Mouse (Mus musculus) heart, postnatal 4 days (tissue): ENCODE data around the gene Ntn3. TPM values are rescaled to one million over a fixed set of nuclear protein-coding genes. Genes with fewer than 3 reads are reported as not detected.

Source experiments
- microRNA-seq, 2 experiments: library from miRNA; unstranded; fragments of <30 nt; microRNA quantifications; one replicate each; pipeline ENCODE4 v1.2.0; 2021 to 2022
- total RNA-seq, 2 experiments: library from RNA; stranded (reverse); gene quantifications; 2 replicates each; pipeline ENCODE4 v1.2.3; 2021

Gene Ntn3
- total RNA-seq, 2 experiments from 2014 or later: 2.3 to 2.4 TPM

Small RNA genes lying within 50 kb of the gene (microRNA-seq; reads per million reads assigned to microRNA genes)
- 3.5 to 4.9 reads per million in 2 experiments for gene Mir5134
- 0 to 0.61 reads per million in 2 experiments for gene Mir6965

Other genes with a start within 250 kb of the Ntn3 start
- not detected for gene Prss30, start 229.0 kb downstream of the Ntn3 start, total RNA-seq
- not detected for gene Prss22, start 211.4 kb downstream of the Ntn3 start, total RNA-seq
- gene Prss27, start 171.4 kb downstream of the Ntn3 start, total RNA-seq: not detected
- gene Kctd5, start 136.0 kb downstream of the Ntn3 start, total RNA-seq: 10 to 100 TPM; 25.4 to 26.0 TPM
- 10 to 100 TPM; 62.1 to 62.6 TPM for gene Pdpk1, start 58.6 kb downstream of the Ntn3 start, total RNA-seq
- gene Amdhd2, start 45.8 kb downstream of the Ntn3 start, total RNA-seq: 10 to 100 TPM; 19.5 to 19.6 TPM
- gene Atp6v0c, start 39.8 kb downstream of the Ntn3 start, total RNA-seq: 100 to 1,000 TPM; 291 to 298 TPM
- gene Tbc1d24, start 4.0 kb downstream of the Ntn3 start, total RNA-seq: 10 to 100 TPM in 1 of 2 experiments, 1 to 10 TPM in 1; 9.6 to 10.9 TPM
- 1 to 10 TPM; 4.2 to 5.1 TPM for gene Tedc2, start 11.3 kb upstream of the Ntn3 start, total RNA-seq
- gene Ccnf, start 42.0 kb upstream of the Ntn3 start, total RNA-seq: 10 to 100 TPM; 18.1 to 20.1 TPM
- gene Abca17, start 141.5 kb upstream of the Ntn3 start, total RNA-seq: under 1 TPM in 1 of 2 experiments, not detected in 1; 0.05 TPM
- gene Abca3, start 142.4 kb upstream of the Ntn3 start, total RNA-seq: 10 to 100 TPM; 14.7 to 16.8 TPM
- gene Rnps1, start 205.0 kb upstream of the Ntn3 start, total RNA-seq: 100 to 1,000 TPM; 130 to 135 TPM
- 100 to 1,000 TPM; 323 to 342 TPM for gene Eci1, start 217.1 kb upstream of the Ntn3 start, total RNA-seq
- 1 to 10 TPM; 1.0 to 1.5 TPM for gene Dnase1l2, start 233.6 kb upstream of the Ntn3 start, total RNA-seq